Mouse (Mus musculus) MEL (cell line): ENCODE data around the gene Rps6ka3. TPM values are rescaled to one million over a fixed set of nuclear protein-coding genes. Genes with fewer than 3 reads are reported as not detected.

Experiments
- DNase-seq: peaks from one replicate; pipeline ENCODE4 v3.0.0; 2011; ENCODE audit warnings: low read depth, low spot score
- H3K27ac ChIP-seq: 2 replicates; pipeline ENCODE4 v1.5.1; 2012; ENCODE audit warnings: low read depth, mild to moderate bottlenecking, control low read depth, low read length, moderate library complexity; ENCODE audit not compliant: control insufficient read depth
- H3K27me3 ChIP-seq, 2 experiments: fragments of 150-350 bp in 1 of 2; sonication (generic) in 1 of 2; 2 replicates each; pipeline ENCODE4 v1.6.1; 2012; ENCODE audit warnings: low read length in 2 of 2, mild to moderate bottlenecking in 2 of 2, improper control_type of control experiment in 1 of 2, moderate library complexity in 1 of 2; ENCODE audit not compliant: insufficient read depth in 2 of 2, control insufficient read depth in 1 of 2
- H3K36me3 ChIP-seq, 2 experiments: 2 replicates each; pipeline ENCODE4 v1.6.1; 2012 to 2014; ENCODE audit warnings: low read length in 2 of 2, improper control_type of control experiment in 1 of 2, inconsistent platforms in 1 of 2, mild to moderate bottlenecking in 1 of 2; ENCODE audit not compliant: insufficient read depth in 2 of 2, control insufficient read depth in 1 of 2
- H3K4me1 ChIP-seq, 2 experiments: fragments of 150-350 bp in 1 of 2; sonication (generic) in 1 of 2; 2 replicates each; pipeline ENCODE4 v1.6.1; 2012; ENCODE audit warnings: low read length in 2 of 2, improper control_type of control experiment in 1 of 2, mild to moderate bottlenecking in 1 of 2; ENCODE audit not compliant: insufficient read depth in 2 of 2, control insufficient read depth in 1 of 2
- H3K4me3 ChIP-seq, 2 experiments: fragments of 150-350 bp in 1 of 2; sonication (generic) in 1 of 2; 2 replicates each; pipeline ENCODE4 v1.5.1; 2012; ENCODE audit warnings: low read depth in 2 of 2, low read length in 2 of 2, mild to moderate bottlenecking in 2 of 2, moderate library complexity in 2 of 2, control low read depth in 1 of 2, improper control_type of control experiment in 1 of 2; ENCODE audit not compliant: control insufficient read depth in 1 of 2, insufficient read depth in 1 of 2
- H3K79me2 ChIP-seq: 2 replicates; pipeline ENCODE4 v1.6.1; 2012; ENCODE audit warnings: mild to moderate bottlenecking, low read length, moderate library complexity; ENCODE audit not compliant: control insufficient read depth, poor library complexity, insufficient read depth
- H3K9ac ChIP-seq: 2 replicates; pipeline ENCODE4 v1.6.1; 2012; ENCODE audit warnings: low read depth, mild to moderate bottlenecking, control low read depth, low read length, moderate library complexity; ENCODE audit not compliant: control insufficient read depth, poor library complexity, severe bottlenecking
- H3K9me3 ChIP-seq: fragments of 150-350 bp; sonication (generic); replicated peaks from 2 replicates; pipeline ENCODE4 v1.6.1; 2012; ENCODE audit warnings: mild to moderate bottlenecking, low read length, improper control_type of control experiment, moderate library complexity; ENCODE audit not compliant: insufficient read depth
- BHLHE40 ChIP-seq: IDR thresholded peaks from 2 replicates; pipeline ENCODE4 v1.6.1; 2012; ENCODE audit warnings: low read depth, mild to moderate bottlenecking, inconsistent platforms, low read length, improper control_type of control experiment, borderline replicate concordance
- CHD1 ChIP-seq: IDR thresholded peaks from 2 replicates; pipeline ENCODE4 v1.6.1; 2012; ENCODE audit warnings: low read depth, mild to moderate bottlenecking, inconsistent platforms, low read length, improper control_type of control experiment
- CHD2 ChIP-seq: IDR thresholded peaks from 2 replicates; pipeline ENCODE4 v1.6.1; 2011; ENCODE audit warnings: low read length, improper control_type of control experiment
- CTCF ChIP-seq, 3 experiments: IDR thresholded peaks in 2 of 3; conservative IDR thresholded peaks in 1 of 3; 2 replicates each; pipeline ENCODE4 v1.5.1; 2011 to 2012; ENCODE audit warnings: low read length in 3 of 3, low read depth in 2 of 3, mild to moderate bottlenecking in 2 of 3, improper control_type of control experiment in 1 of 3, inconsistent platforms in 1 of 3, mixed read lengths in 1 of 3, moderate library complexity in 1 of 3; ENCODE audit not compliant: control insufficient read depth in 1 of 3, insufficient read depth in 1 of 3, poor library complexity in 1 of 3, severe bottlenecking in 1 of 3
- E2F4 ChIP-seq: IDR thresholded peaks from 2 replicates; pipeline ENCODE4 v1.6.1; 2011; ENCODE audit warnings: low read depth, low read length, improper control_type of control experiment, borderline replicate concordance
- ELF1 ChIP-seq: IDR thresholded peaks from 2 replicates; pipeline ENCODE4 v1.6.1; 2014; ENCODE audit warnings: low read depth, mild to moderate bottlenecking, inconsistent platforms, low read length, improper control_type of control experiment, moderate library complexity
- EP300 ChIP-seq, 2 experiments: IDR thresholded peaks; 2 replicates each; pipeline ENCODE4 v1.6.1; 2011; ENCODE audit warnings: improper control_type of control experiment in 2 of 2, low read length in 2 of 2, low read depth in 1 of 2, mild to moderate bottlenecking in 1 of 2
- ETS1 ChIP-seq: IDR thresholded peaks from 2 replicates; pipeline ENCODE4 v1.6.1; 2012; ENCODE audit warnings: low read depth, mild to moderate bottlenecking, inconsistent platforms, low read length, improper control_type of control experiment, moderate library complexity
- GATA1 ChIP-seq: IDR thresholded peaks from 2 replicates; pipeline ENCODE4 v1.6.1; 2011; ENCODE audit warnings: low read depth, low read length, improper control_type of control experiment
- HCFC1 ChIP-seq: IDR thresholded peaks from 2 replicates; pipeline ENCODE4 v1.6.1; 2012; ENCODE audit warnings: low read depth, mild to moderate bottlenecking, inconsistent platforms, low read length, improper control_type of control experiment, moderate library complexity
- JUND ChIP-seq: IDR thresholded peaks from 2 replicates; pipeline ENCODE4 v1.6.1; 2011; ENCODE audit warnings: low read depth, mild to moderate bottlenecking, improper control_type of control experiment, low read length
- KAT2A ChIP-seq: conservative IDR thresholded peaks from 2 replicates; pipeline ENCODE4 v1.6.1; 2012; ENCODE audit warnings: low read depth, low read length, improper control_type of control experiment, inconsistent platforms
- MAFK ChIP-seq: IDR thresholded peaks from 2 replicates; pipeline ENCODE4 v1.6.1; 2011; ENCODE audit warnings: low read depth, mild to moderate bottlenecking, low read length, improper control_type of control experiment, borderline replicate concordance
- MAX ChIP-seq: IDR thresholded peaks from 2 replicates; pipeline ENCODE4 v1.6.1; 2011; ENCODE audit warnings: low read length, improper control_type of control experiment
- MAZ ChIP-seq: IDR thresholded peaks from 2 replicates; pipeline ENCODE4 v1.6.1; 2012; ENCODE audit warnings: low read depth, mild to moderate bottlenecking, inconsistent platforms, low read length, improper control_type of control experiment
- MEF2A ChIP-seq: IDR thresholded peaks from 2 replicates; pipeline ENCODE4 v1.6.1; 2014; ENCODE audit warnings: low read depth, mild to moderate bottlenecking, inconsistent platforms, low read length, improper control_type of control experiment; ENCODE audit not compliant: poor library complexity, insufficient replicate concordance, severe bottlenecking; ENCODE audit errors: extremely low read depth
- MXI1 ChIP-seq: IDR thresholded peaks from 2 replicates; pipeline ENCODE4 v1.6.1; 2011; ENCODE audit warnings: mild to moderate bottlenecking, low read depth, low read length, improper control_type of control experiment
- MYB ChIP-seq: IDR thresholded peaks from 2 replicates; pipeline ENCODE4 v1.6.1; 2011; ENCODE audit warnings: mild to moderate bottlenecking, low read depth, low read length, improper control_type of control experiment
- MYC ChIP-seq: IDR thresholded peaks from 2 replicates; pipeline ENCODE4 v1.6.1; 2011; ENCODE audit warnings: low read depth, mild to moderate bottlenecking, low read length, improper control_type of control experiment, moderate library complexity
- NELFE ChIP-seq: IDR thresholded peaks from 2 replicates; pipeline ENCODE4 v1.6.1; 2011; ENCODE audit warnings: low read depth, low read length, improper control_type of control experiment
- NRF1 ChIP-seq: IDR thresholded peaks from 2 replicates; pipeline ENCODE4 v1.6.1; 2014; ENCODE audit warnings: low read depth, mild to moderate bottlenecking, inconsistent platforms, low read length, improper control_type of control experiment, moderate library complexity; ENCODE audit not compliant: poor library complexity, insufficient read depth, severe bottlenecking
- POLR2A ChIP-seq, 2 experiments: IDR thresholded peaks; 2 replicates each; pipeline ENCODE4 v1.6.1; 2011 to 2012; ENCODE audit warnings: low read length in 2 of 2, mild to moderate bottlenecking in 2 of 2, control low read depth in 1 of 2, improper control_type of control experiment in 1 of 2, low read depth in 1 of 2, moderate library complexity in 1 of 2; ENCODE audit not compliant: control insufficient read depth in 1 of 2, insufficient read depth in 1 of 2, poor library complexity in 1 of 2
- POLR2AphosphoS2 ChIP-seq: IDR thresholded peaks from 2 replicates; pipeline ENCODE4 v1.6.1; 2011; ENCODE audit warnings: low read length, improper control_type of control experiment
- POLR2AphosphoS5 ChIP-seq: IDR thresholded peaks from 2 replicates; pipeline ENCODE4 v1.6.1; 2012; ENCODE audit warnings: low read depth, borderline replicate concordance, mild to moderate bottlenecking, inconsistent platforms, low read length, moderate library complexity, mixed read lengths
- RAD21 ChIP-seq: IDR thresholded peaks from 2 replicates; pipeline ENCODE4 v1.6.1; 2011; ENCODE audit warnings: mild to moderate bottlenecking, low read depth, low read length, improper control_type of control experiment
- RCOR1 ChIP-seq: IDR thresholded peaks from 2 replicates; pipeline ENCODE4 v1.6.1; 2012; ENCODE audit warnings: low read depth, mild to moderate bottlenecking, inconsistent platforms, low read length, improper control_type of control experiment
- SIN3A ChIP-seq: IDR thresholded peaks from 2 replicates; pipeline ENCODE4 v1.6.1; 2012; ENCODE audit warnings: low read length, improper control_type of control experiment, inconsistent platforms
- SMC3 ChIP-seq: IDR thresholded peaks from 2 replicates; pipeline ENCODE4 v1.6.1; 2011; ENCODE audit warnings: low read depth, low read length, improper control_type of control experiment
- TAL1 ChIP-seq: IDR thresholded peaks from 2 replicates; pipeline ENCODE4 v1.6.1; 2012; ENCODE audit warnings: mild to moderate bottlenecking, inconsistent platforms, low read length, moderate library complexity, mixed read lengths
- TBP ChIP-seq: IDR thresholded peaks from 2 replicates; pipeline ENCODE4 v1.8.0; 2011; ENCODE audit warnings: low read depth, low read length, improper control_type of control experiment
- TCF12 ChIP-seq: IDR thresholded peaks from 2 replicates; pipeline ENCODE4 v1.6.1; 2014; ENCODE audit warnings: low read depth, mild to moderate bottlenecking, inconsistent platforms, low read length, improper control_type of control experiment, moderate library complexity
- UBTF ChIP-seq: IDR thresholded peaks from 2 replicates; pipeline ENCODE4 v1.6.1; 2012; ENCODE audit warnings: low read depth, mild to moderate bottlenecking, inconsistent platforms, low read length, improper control_type of control experiment, moderate library complexity, borderline replicate concordance; ENCODE audit not compliant: insufficient read depth
- USF1 ChIP-seq: IDR thresholded peaks from 2 replicates; pipeline ENCODE4 v1.6.1; 2014; ENCODE audit warnings: low read depth, mild to moderate bottlenecking, inconsistent platforms, low read length, improper control_type of control experiment, moderate library complexity
- USF2 ChIP-seq, 2 experiments: IDR thresholded peaks; 2 replicates each; pipeline ENCODE4 v1.6.1; 2011 to 2012; ENCODE audit warnings: improper control_type of control experiment in 2 of 2, low read length in 2 of 2, borderline replicate concordance in 1 of 2, inconsistent platforms in 1 of 2, low read depth in 1 of 2, mild to moderate bottlenecking in 1 of 2; ENCODE audit not compliant: insufficient read depth in 1 of 2
- ZC3H11A ChIP-seq: IDR thresholded peaks from 2 replicates; pipeline ENCODE4 v1.6.1; 2012; ENCODE audit warnings: low read depth, mild to moderate bottlenecking, inconsistent platforms, low read length, improper control_type of control experiment
- ZKSCAN1 ChIP-seq: IDR thresholded peaks from 2 replicates; pipeline ENCODE4 v1.6.1; 2012; ENCODE audit warnings: low read depth, mild to moderate bottlenecking, inconsistent platforms, low read length, improper control_type of control experiment, moderate library complexity
- ZMIZ1 ChIP-seq: IDR thresholded peaks from 2 replicates; pipeline ENCODE4 v1.6.1; 2012; ENCODE audit warnings: low read depth, mild to moderate bottlenecking, inconsistent platforms, low read length, improper control_type of control experiment, moderate library complexity
- ZNF384 ChIP-seq: IDR thresholded peaks from 2 replicates; pipeline ENCODE4 v1.6.1; 2012; ENCODE audit warnings: low read depth, mild to moderate bottlenecking, inconsistent platforms, low read length, improper control_type of control experiment
- polyA plus RNA-seq, 2 experiments: library from polyadenylated mRNA; stranded (reverse) in 1 of 2; unstranded in 1 of 2; fragments of >175 nt in 1 of 2; fragments of >200 nt in 1 of 2; gene quantifications; 2 replicates each; pipeline versions ENCODE4 v1.2.1 to v1.2.4; 2012; ENCODE audit warnings: low replicate concordance in 2 of 2, low read depth in 1 of 2; ENCODE audit not compliant: insufficient read length in 2 of 2, insufficient read depth in 1 of 2, missing spikeins in 1 of 2
- total RNA-seq: library from RNA; depleted of rRNA; stranded (reverse); fragments of 300-350 nt; gene quantifications from 2 replicates; pipeline ENCODE4 v1.2.3, GENCODE M21; 2012

The Rps6ka3 gene
- total and polyA plus RNA-seq, 3 experiments, result 10.9 to 32.7 TPM; not detected in 1

DNA sequence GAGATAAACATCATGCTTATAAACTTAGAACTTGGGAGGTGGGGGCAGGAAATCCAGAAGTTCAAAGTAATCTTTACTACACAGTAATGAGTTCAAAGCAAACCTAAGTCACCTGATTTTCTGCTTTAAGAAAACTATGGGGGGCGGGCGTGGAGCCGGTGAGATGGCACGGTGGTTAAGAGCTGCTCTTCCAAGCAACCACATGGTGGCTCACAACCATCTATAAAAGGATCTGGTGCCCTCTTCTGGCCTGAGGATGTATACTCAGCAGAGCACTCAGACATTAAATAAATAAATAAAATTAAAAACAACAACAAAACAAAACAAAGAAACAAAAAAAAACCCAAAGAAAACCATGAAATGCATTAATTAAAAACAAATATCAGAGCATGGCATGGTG, 199.1 kb downstream of the Rps6ka3 start:
- Histone ChIP-seq H3K9ac (peak overlapping the region; percentile 19; the same call in 1 of the 2 replicates), H3K79me2 (no peaks in the 10 kb centered on the region), H3K27ac (no peak overlapping the region), H3K36me3 (peaks cover 0 to 2% of the 10 kb centered on the region in 2 experiments; a peak in 1 of 4 replicates), H3K4me3 (peak overlapping the region in 1 of 2 experiments; percentile 35; a peak in 2 of 4 replicates), H3K4me1 (no peaks in the 10 kb centered on the region), H3K9me3 (no peaks in the 10 kb centered on the region), H3K27me3 (no peaks in the 10 kb centered on the region)
- DNase-seq, result peak; percentile 83
- TF ChIP-seq JUND, result no peak
- no peak for TF ChIP-seq POLR2A (IDR thresholded peaks at IDR 0.05; ENCODE audit: control insufficient read depth in 1 of 2, insufficient read depth in 1 of 2, low read depth in 1 of 2, low read length in 2 of 2, poor library complexity in 1 of 2)
- no peak for TF ChIP-seq NRF1
- TF ChIP-seq KAT2A, result no peak
- no peak for TF ChIP-seq TCF12
- no peak for TF ChIP-seq UBTF
- peak; percentile 24; the same call in 1 of the 2 replicates for TF ChIP-seq MAZ
- no peak for TF ChIP-seq ZNF384
- no peak for TF ChIP-seq E2F4
- TF ChIP-seq POLR2AphosphoS2, result no peak
- no peak for TF ChIP-seq NELFE
- TF ChIP-seq EP300 (IDR thresholded peaks at IDR 0.05; ENCODE audit: low read depth in 1 of 2, low read length in 2 of 2), result no peak
- TF ChIP-seq ETS1, result no peak
- no peak for TF ChIP-seq MYB
- peak; percentile 84 for TF ChIP-seq RAD21
- TF ChIP-seq MYC, result peak; percentile 95
- peak; percentile 74 for TF ChIP-seq SMC3
- TF ChIP-seq POLR2AphosphoS5, result no peak
- no peak for TF ChIP-seq USF1
- 0 out of 2 replicates have a peak, but pooled peaks have one; percentile 36 for TF ChIP-seq TBP
- TF ChIP-seq BHLHE40, result no peak
- TF ChIP-seq ZMIZ1, result no peak
- TF ChIP-seq MAFK, result no peak
- no peak for TF ChIP-seq RCOR1
- no peak for TF ChIP-seq TAL1
- no peak for TF ChIP-seq ELF1
- no peak for TF ChIP-seq CHD1
- no peak for TF ChIP-seq MAX
- TF ChIP-seq USF2 (IDR thresholded peaks at IDR 0.05; ENCODE audit: borderline replicate concordance in 1 of 2, insufficient read depth in 1 of 2, low read depth in 1 of 2, low read length in 2 of 2), result no peak
- no peak; the same call in 1 of the 2 replicates for TF ChIP-seq MXI1
- TF ChIP-seq ZC3H11A, result peak; percentile 80
- no peak for TF ChIP-seq ZKSCAN1
- TF ChIP-seq MEF2A, result no peak
- no peak for TF ChIP-seq SIN3A
- TF ChIP-seq CTCF (IDR thresholded peaks at IDR 0.05 in 2 of 3, conservative IDR thresholded peaks at IDR 0.05 in 1 of 3; ENCODE audit: control insufficient read depth in 1 of 3, insufficient read depth in 1 of 3, low read depth in 2 of 3, low read length in 3 of 3, poor library complexity in 1 of 3, severe bottlenecking in 1 of 3), result peak; percentile 42 to 98 (median 74)
- 0 out of 2 replicates have a peak, but pooled peaks have one; percentile 2 for TF ChIP-seq GATA1
- TF ChIP-seq CHD2, result no peak
- no peak for TF ChIP-seq HCFC1
